Mouse (Mus musculus) embryo, embryonic 10 days (tissue): ENCODE data around the gene P2rx3.

ENCODE experiments used
- DNase-seq: peaks from one replicate; pipeline ENCODE4 v3.0.0-alpha.2; 2015; ENCODE audit warnings: low spot score

The P2rx3 gene

GRCm38 (mm10) chr2:84980188-84980587 is 57.1 kb downstream of the P2rx3 start, which contains the start of gene Prg2:
Prg2 (plus strand) TSS chr2:84980461.
- DNase-seq, result no peak

- DNase-seq, result no peak
Measured at GRCm38 (mm10) chr2:84975580-84975979, 61.7 kb downstream of the P2rx3 start.

GRCm38 (mm10) chr2:84967318-84967991 is 69.8 kb downstream of the P2rx3 start:
- DNase-seq, result no peak

- DNase-seq, result no peak
Measured at GRCm38 (mm10) chr2:84964111-84964801, 73.0 kb downstream of the P2rx3 start.

- peak; percentile 14 for DNase-seq
Measured at GRCm38 (mm10) chr2:84962906-84963507, 74.3 kb downstream of the P2rx3 start.

- no peak for DNase-seq
Measured at GRCm38 (mm10) chr2:84961901-84962300, 75.4 kb downstream of the P2rx3 start.

- no peak for DNase-seq
Measured at GRCm38 (mm10) chr2:84961300-84961699, 76.0 kb downstream of the P2rx3 start.

GRCm38 (mm10) chr2:84958588-84959264 is 78.5 kb downstream of the P2rx3 start:
- DNase-seq, result no peak

GRCm38 (mm10) chr2:84956274-84956673 is 81.0 kb downstream of the P2rx3 start:
- peak; percentile 40 for DNase-seq

GRCm38 (mm10) chr2:84955435-84955834 is 81.8 kb downstream of the P2rx3 start:
- DNase-seq, result no peak

- no peak for DNase-seq
Measured at GRCm38 (mm10) chr2:84952693-84953092, 84.6 kb downstream of the P2rx3 start.

- no peak for DNase-seq
Measured at GRCm38 (mm10) chr2:84952251-84952650, 85.0 kb downstream of the P2rx3 start.

- no peak for DNase-seq
Measured at GRCm38 (mm10) chr2:84951027-84951426, 86.2 kb downstream of the P2rx3 start.

GRCm38 (mm10) chr2:84948721-84949120 is 88.5 kb downstream of the P2rx3 start:
- no peak for DNase-seq
